Mouse (Mus musculus) retina, adult 2 months (tissue): ENCODE data around the gene Atp6ap1.
A peak's percentile ranks its signal among the peaks of the same experiment; 100 is the strongest.

ENCODE experiments used
- DNase-seq: peaks from one replicate; pipeline ENCODE4 v3.0.0-alpha.2; 2012; ENCODE audit warnings: low read depth, low spot score

Atp6ap1 gene

GRCm38 (mm10) chrX:74296538-74297448 lies at the start of gene Atp6ap1:
Gene Atp6ap1 (plus strand): TSS chrX:74297097.
- DNase-seq: peak; percentile 78

GRCm38 (mm10) chrX:74248651-74249050 lies 48.2 kb upstream of the Atp6ap1 start:
- no peak for DNase-seq

GRCm38 (mm10) chrX:74249615-74250014 lies 47.3 kb upstream of the Atp6ap1 start, which contains the start of gene Flna:
Gene Flna (minus strand): TSS chrX:74249820.
- DNase-seq: no peak

GRCm38 (mm10) chrX:74254153-74254887 lies 42.6 kb upstream of the Atp6ap1 start, which contains the start of gene Emd:
Gene Emd (plus strand): TSS chrX:74254687.
- peak; percentile 61 for DNase-seq

- no peak for DNase-seq
These were observed 41.9 kb upstream of the Atp6ap1 start for GRCm38 (mm10) chrX:74254888-74255565.

GRCm38 (mm10) chrX:74257746-74258145 lies 39.2 kb upstream of the Atp6ap1 start:
- no peak for DNase-seq

GRCm38 (mm10) chrX:74269736-74270061 lies 27.2 kb upstream of the Atp6ap1 start:
- no peak for DNase-seq

- peak; percentile 94 for DNase-seq
These were observed 26.6 kb upstream of the Atp6ap1 start, which contains the start of gene Rpl10 for GRCm38 (mm10) chrX:74270062-74270901. Gene Rpl10 (plus strand): TSS chrX:74270812.

GRCm38 (mm10) chrX:74270902-74271551 lies 25.9 kb upstream of the Atp6ap1 start:
- DNase-seq: no peak

- no peak for DNase-seq
These were observed 23.2 kb upstream of the Atp6ap1 start for GRCm38 (mm10) chrX:74273422-74274322.

GRCm38 (mm10) chrX:74277916-74278315 lies 19.0 kb upstream of the Atp6ap1 start:
- DNase-seq: no peak

- DNase-seq: no peak
These were observed 15.7 kb upstream of the Atp6ap1 start for GRCm38 (mm10) chrX:74281041-74281731.

GRCm38 (mm10) chrX:74281732-74282394 lies 15.0 kb upstream of the Atp6ap1 start, which contains the start of the genes Taz and Dnase1l1:
Gene Taz (plus strand): TSS chrX:74281912.
Gene Dnase1l1 (minus strand): TSS chrX:74282337.
- DNase-seq: no peak

- peak; percentile 64 for DNase-seq
These were observed 14.4 kb upstream of the Atp6ap1 start for GRCm38 (mm10) chrX:74282395-74283091.

- no peak for DNase-seq
These were observed 13.8 kb upstream of the Atp6ap1 start for GRCm38 (mm10) chrX:74283092-74283437.

- DNase-seq: no peak
These were observed 3.5 kb upstream of the Atp6ap1 start for GRCm38 (mm10) chrX:74293431-74293830.

- DNase-seq: no peak
These were observed 1.5 kb downstream of the Atp6ap1 start for GRCm38 (mm10) chrX:74298348-74298747.

- no peak for DNase-seq
These were observed 2.8 kb downstream of the Atp6ap1 start for GRCm38 (mm10) chrX:74299721-74300120.
